Comparison of ENCODE assay signal across 30 mouse cellular contexts in genomic region chr5:127673913-127674312, GRCm38 (mm10). TPM values are rescaled to one million over a fixed set of nuclear protein-coding genes. Genes with fewer than 3 reads are reported as not detected.
A peak's percentile ranks its signal among the peaks of the same experiment; 100 is the strongest.
DNase-seq lines count a peak whose midpoint lies in the region; ATAC-seq and TF ChIP-seq lines count a peak whose summit lies in the region.
"Had no signal": no experiment of that assay in that cellular context is flagged by ENCODE, and none has a peak within 500 bp of the region (broad histone marks: within the 10 kb centered on the region; RNA-seq: fewer than 3 reads in every experiment).

No protein-coding gene starts in this region.

- no peak overlapping the region for H3K9ac ChIP-seq in heart, adult 2 months (ENCODE audit: low read depth, low read length)
- H3K9ac ChIP-seq in stomach, postnatal 0 days (ENCODE audit: low read length), result no peak overlapping the region
- H3K9ac ChIP-seq: hindbrain, embryonic 12.5 days; liver, embryonic 15.5 days; lung, embryonic 15.5 days; neural tube, embryonic 12.5 days; stomach, embryonic 15.5 days had no signal

- no peak for DNase-seq in heart, adult 2 months
- DNase-seq in heart, adult 8-10 months (ENCODE audit: low spot score), result no peak
- no peak for DNase-seq in layer of hippocampus, adult 2 months (ENCODE audit: low spot score in 2 of 2)
- no peak for DNase-seq in layer of hippocampus, adult 18-20 months (ENCODE audit: low spot score in 2 of 2)
- DNase-seq in testis, postnatal 14 days (ENCODE audit: low spot score), result no peak
- no peak for DNase-seq in stomach, postnatal 0 days (ENCODE audit: low spot score)
- no peak for DNase-seq in ovary, postnatal 14 days (ENCODE audit: low spot score)
- DNase-seq: adrenal gland, postnatal 10 days; cerebellum, adult 11-12 months; gastrocnemius, postnatal 14 days; heart, postnatal 36 days; kidney, adult 8-10 months; kidney, postnatal 14 days; left cerebral cortex, postnatal 4 days; right cerebral cortex, postnatal 14 days; thymus, adult 2 months; thymus, postnatal 36 days had no signal

- H3K9me3 ChIP-seq in stomach, postnatal 0 days (ENCODE audit: control insufficient read depth, low read length), result no peaks in the 10 kb centered on the region
- H3K9me3 ChIP-seq: liver, embryonic 15.5 days; lung, embryonic 15.5 days; neural tube, embryonic 12.5 days; stomach, embryonic 15.5 days had no signal

- no peaks in the 10 kb centered on the region for H3K36me3 ChIP-seq in heart, adult 2 months (ENCODE audit: control insufficient read depth, insufficient read depth, low read length)
- no peaks in the 10 kb centered on the region for H3K36me3 ChIP-seq in testis, adult 2 months (ENCODE audit: control insufficient read depth, insufficient read depth, low read length)
- H3K36me3 ChIP-seq in stomach, postnatal 0 days (ENCODE audit: control insufficient read depth, insufficient read depth, low read length), result no peaks in the 10 kb centered on the region
- H3K36me3 ChIP-seq: hindbrain, embryonic 12.5 days; liver, embryonic 15.5 days; lung, embryonic 15.5 days; neural tube, embryonic 12.5 days; stomach, embryonic 15.5 days had no signal

- no peak for ATAC-seq in stomach, postnatal 0 days (ENCODE audit: low FRiP score, low TSS enrichment)
- ATAC-seq: forebrain, embryonic 16.5 days; midbrain, embryonic 16.5 days had no signal

- TF ChIP-seq CTCF in heart, adult 2 months (IDR thresholded peaks at IDR 0.05), result peak; percentile 27
- peak; percentile 58 for TF ChIP-seq CTCF in layer of hippocampus, adult 2 months (conservative IDR thresholded peaks at IDR 0.05)
- peak; percentile 38; the same call in 1 of the 2 replicates for TF ChIP-seq CTCF in testis, adult 2 months (IDR thresholded peaks at IDR 0.05; ENCODE audit: control insufficient read depth, insufficient read depth, insufficient replicate concordance, low read depth, low read length)
- peak; percentile 22; the same call in 1 of the 2 replicates for TF ChIP-seq CTCF in stomach, postnatal 0 days (IDR thresholded peaks at IDR 0.05; ENCODE audit: low read depth)

- H3K4me2 ChIP-seq in stomach, postnatal 0 days (replicated peaks; ENCODE audit: low read depth), result no peak overlapping the region
- H3K4me2 ChIP-seq: heart, embryonic 11.5 days; hindbrain, embryonic 12.5 days; liver, embryonic 15.5 days; lung, embryonic 15.5 days; midbrain, embryonic 11.5 days; neural tube, embryonic 12.5 days; stomach, embryonic 15.5 days had no signal

- no peak for TF ChIP-seq EP300 in heart, adult 2 months (IDR thresholded peaks at IDR 0.05; ENCODE audit: insufficient read depth, low read depth, low read length)
- no peak for TF ChIP-seq EP300 in stomach, postnatal 0 days (optimal IDR thresholded peaks at IDR 0.05)

- H3K27ac ChIP-seq in heart, adult 2 months, result no peak overlapping the region
- no peak overlapping the region for H3K27ac ChIP-seq in layer of hippocampus, adult 2 months
- no peak overlapping the region for H3K27ac ChIP-seq in testis, adult 2 months (ENCODE audit: control insufficient read depth, insufficient read depth, low read depth, low read length)
- H3K27ac ChIP-seq in stomach, postnatal 0 days (replicated peaks), result no peak overlapping the region
- H3K27ac ChIP-seq: hindbrain, embryonic 12.5 days; liver, embryonic 15.5 days; lung, embryonic 15.5 days; neural tube, embryonic 12.5 days; stomach, embryonic 15.5 days had no signal

- no peaks in the 10 kb centered on the region for H3K4me1 ChIP-seq in heart, adult 2 months (ENCODE audit: control insufficient read depth, insufficient read depth, low read length)
- H3K4me1 ChIP-seq in testis, adult 2 months (ENCODE audit: control insufficient read depth, insufficient read depth, low read length), result no peaks in the 10 kb centered on the region
- no peaks in the 10 kb centered on the region for H3K4me1 ChIP-seq in stomach, postnatal 0 days (replicated peaks; ENCODE audit: control insufficient read depth, insufficient read depth)
- H3K4me1 ChIP-seq: hindbrain, embryonic 12.5 days; liver, embryonic 15.5 days; lung, embryonic 15.5 days; neural tube, embryonic 12.5 days; stomach, embryonic 15.5 days had no signal

- no peaks in the 10 kb centered on the region for H3K27me3 ChIP-seq in heart, adult 2 months (ENCODE audit: control insufficient read depth, insufficient read depth, low read length)
- no peaks in the 10 kb centered on the region for H3K27me3 ChIP-seq in testis, adult 2 months (ENCODE audit: control insufficient read depth, insufficient read depth, low read length)
- H3K27me3 ChIP-seq in stomach, postnatal 0 days (ENCODE audit: control insufficient read depth, insufficient read depth, low read length), result no peaks in the 10 kb centered on the region
- H3K27me3 ChIP-seq: hindbrain, embryonic 12.5 days; liver, embryonic 15.5 days; lung, embryonic 15.5 days; neural tube, embryonic 12.5 days; stomach, embryonic 15.5 days had no signal

- no peaks in the 10 kb centered on the region for H3K79me2 ChIP-seq in heart, adult 2 months (replicated peaks; ENCODE audit: control insufficient read depth, insufficient read depth, low read length)

- no peak for TF ChIP-seq POLR2A in heart, adult 2 months (IDR thresholded peaks at IDR 0.05; ENCODE audit: insufficient read depth, low read depth, low read length)
- no peak for TF ChIP-seq POLR2A in testis, adult 2 months (IDR thresholded peaks at IDR 0.05; ENCODE audit: control insufficient read depth, low read depth, low read length)

- intact Hi-C loops in heart, adult 2 months (cut with DNase I), result no loop called here

- H3K4me3 ChIP-seq in heart, adult 2 months, result no peak overlapping the region
- no peak overlapping the region for H3K4me3 ChIP-seq in layer of hippocampus, adult 2 months
- H3K4me3 ChIP-seq in testis, adult 2 months (ENCODE audit: control insufficient read depth, low read depth, low read length), result no peak overlapping the region
- no peak overlapping the region for H3K4me3 ChIP-seq in stomach, postnatal 0 days (ENCODE audit: low read depth, low read length)
- H3K4me3 ChIP-seq: erythroblast, embryonic 14.5 days; hindbrain, embryonic 12.5 days; liver, embryonic 15.5 days; lung, embryonic 15.5 days; myocyte; neural tube, embryonic 12.5 days; stomach, embryonic 15.5 days had no signal

- 83% methylated on average over 8 of the region's 8 CpGs for WGBS in heart, adult 2 months
- 87% methylated on average over 8 of the region's 8 CpGs for WGBS in stomach, postnatal 0 days

RNA-seq across cellular contexts. Expression of gene Slc15a4, which starts 41.2 kb away (rescaled TPM):
- 10 to 100 TPM; 13.1 to 13.6 TPM for total RNA-seq in heart, adult 2 months (2021)
- 10.6 and 15.0 TPM in 2 replicates for polyA plus RNA-seq in heart, adult 2 months (2012; rRNA removed)
- 10 to 100 TPM; 10.9 to 17.4 (median 13.9) TPM for total RNA-seq in heart, adult 8-10 months (2022)
- 10 to 100 TPM; 24.0 to 26.4 TPM for total RNA-seq in layer of hippocampus, adult 2 months (2021)
- 10 to 100 TPM; 26.9 to 29.0 TPM for total RNA-seq in layer of hippocampus, adult 18-20 months (2021)
- polyA plus RNA-seq in testis, adult 2 months (2012; rRNA removed), result 19.8 and 22.8 TPM in 2 replicates
- polyA plus RNA-seq in stomach, postnatal 0 days (2015; fragmentation: Nextera tagmentation; extraction: Ambion mirVana), result 10.6 and 11.0 TPM in 2 replicates

RNA-seq across cellular contexts. Expression of gene Glt1d1, which starts 41.9 kb away (rescaled TPM):
- not detected for total RNA-seq in heart, adult 2 months (2021)
- polyA plus RNA-seq in heart, adult 2 months (2012; rRNA removed), result not detected in 2 replicates
- not detected for total RNA-seq in heart, adult 8-10 months (2022)
- total RNA-seq in layer of hippocampus, adult 2 months (2021), result 10 to 100 TPM; 24.7 to 28.6 TPM
- total RNA-seq in layer of hippocampus, adult 18-20 months (2021), result 10 to 100 TPM; 18.4 to 23.7 TPM
- 37.7 and 37.9 TPM in 2 replicates for polyA plus RNA-seq in testis, adult 2 months (2012; rRNA removed)
- 0.40 and 0.77 TPM in 2 replicates for polyA plus RNA-seq in stomach, postnatal 0 days (2015; fragmentation: Nextera tagmentation; extraction: Ambion mirVana)
- total RNA-seq: gastrocnemius, postnatal 14 days; heart, postnatal 36 days had no signal
- polyA plus RNA-seq: erythroblast, embryonic 14.5 days; heart, embryonic 16.5 days; myocyte had no signal

Comparison
In these comparisons a context has a peak if more than half of its experiments do, and no peak if none do; other contexts are left out.
1. RNA of gene Glt1d1, which starts 41.9 kb away (total RNA-seq): 24.7 to 28.6 TPM in layer of hippocampus, adult 2 months and 18.4 to 23.7 TPM in layer of hippocampus, adult 18-20 months; not detected in heart, adult 2 months and not detected in heart, adult 8-10 months; every median in the first group is over 10 times any median in the second.
2. Peak in every context shown above with its lines, with median percentiles within 50 percentile points of each other: CTCF ChIP-seq.